Mouse (Mus musculus) bone marrow macrophage, adult 2 months (primary cell): ENCODE results near the gene Adgrl2. TPM values are rescaled to one million over a fixed set of nuclear protein-coding genes. Genes with fewer than 3 reads are reported as not detected.

Experiments used
- H3K27ac ChIP-seq: 2 replicates; pipeline ENCODE4 v1.5.1; 2012; ENCODE audit warnings: low read depth, low read length; ENCODE audit not compliant: insufficient read depth
- H3K4me1 ChIP-seq: 2 replicates; pipeline ENCODE4 v1.6.1; 2012; ENCODE audit warnings: low read length; ENCODE audit not compliant: control insufficient read depth, insufficient read depth
- H3K4me3 ChIP-seq: 2 replicates; pipeline ENCODE4 v1.5.1; 2012; ENCODE audit warnings: mild to moderate bottlenecking, low read length, moderate library complexity; ENCODE audit not compliant: insufficient read depth
- CTCF ChIP-seq: IDR thresholded peaks from 2 replicates; pipeline ENCODE4 v1.5.1; 2012; ENCODE audit warnings: low read depth, mild to moderate bottlenecking, low read length, moderate library complexity
- POLR2A ChIP-seq: IDR thresholded peaks from 2 replicates; pipeline ENCODE4 v1.6.1; 2012; ENCODE audit warnings: mild to moderate bottlenecking, low read depth, low read length, borderline replicate concordance
- polyA plus RNA-seq: library from polyadenylated mRNA; stranded (reverse); fragments of >200 nt; gene quantifications from 2 replicates; pipeline ENCODE4 v1.2.4, GENCODE M21; 2012; ENCODE audit not compliant: missing spikeins, insufficient read depth, insufficient read length

Adgrl2 gene
- polyA plus RNA-seq, 1 experiment: 42.2 TPM

GRCm38 (mm10) chr3:148977838-148978237 is 12.5 kb downstream of the Adgrl2 start:
- H3K27ac ChIP-seq: no peak overlapping the region
- no peak for TF ChIP-seq POLR2A
- no peak for TF ChIP-seq CTCF
- no peak overlapping the region for H3K4me3 ChIP-seq

GRCm38 (mm10) chr3:148977124-148977529 is 13.2 kb downstream of the Adgrl2 start:
- no peak overlapping the region for H3K27ac ChIP-seq
- no peak for TF ChIP-seq POLR2A
- TF ChIP-seq CTCF: no peak
- no peak overlapping the region for H3K4me3 ChIP-seq

More at GRCm38 (mm10) chr3:148977838-148978237, 12.5 kb downstream of the Adgrl2 start:
- H3K4me1 ChIP-seq: peaks cover 18% of the 10 kb centered on the region

GRCm38 (mm10) chr3:148971893-148972596 is 18.3 kb downstream of the Adgrl2 start:
- TF ChIP-seq CTCF (no peak), POLR2A (no peak)
- Histone ChIP-seq H3K4me1 (peaks cover 18% of the 10 kb centered on the region), H3K4me3 (no peak overlapping the region), H3K27ac (no peak overlapping the region)

More at GRCm38 (mm10) chr3:148977124-148977529, 13.2 kb downstream of the Adgrl2 start:
- H3K4me1 ChIP-seq: peaks cover 20% of the 10 kb centered on the region

- no peak for TF ChIP-seq CTCF
- TF ChIP-seq POLR2A: no peak
- Histone ChIP-seq H3K27ac (no peak overlapping the region), H3K4me1 (peaks cover 16% of the 10 kb centered on the region), H3K4me3 (no peak overlapping the region)
Measured at GRCm38 (mm10) chr3:148964991-148965605, 25.3 kb downstream of the Adgrl2 start.

- peaks cover 17% of the 10 kb centered on the region for H3K4me1 ChIP-seq
- H3K4me3 ChIP-seq: no peak overlapping the region
- H3K27ac ChIP-seq: no peak overlapping the region
- TF ChIP-seq CTCF (no peak), POLR2A (no peak)
Measured at GRCm38 (mm10) chr3:148963381-148964044, 26.8 kb downstream of the Adgrl2 start.

GRCm38 (mm10) chr3:148961611-148962010 is 28.7 kb downstream of the Adgrl2 start:
- H3K27ac ChIP-seq: no peak overlapping the region
- no peak overlapping the region for H3K4me3 ChIP-seq
- H3K4me1 ChIP-seq: peaks cover 25% of the 10 kb centered on the region
- no peak for TF ChIP-seq POLR2A
- no peak for TF ChIP-seq CTCF

GRCm38 (mm10) chr3:148960751-148961289 is 29.5 kb downstream of the Adgrl2 start:
- H3K4me3 ChIP-seq: no peak overlapping the region
- TF ChIP-seq POLR2A: no peak
- TF ChIP-seq CTCF: no peak
- H3K4me1 ChIP-seq: peaks cover 25% of the 10 kb centered on the region
- peak overlapping the region; percentile 31 for H3K27ac ChIP-seq

- Histone ChIP-seq H3K4me1 (peaks cover 25% of the 10 kb centered on the region), H3K4me3 (no peak overlapping the region), H3K27ac (peak overlapping the region; percentile 31)
- TF ChIP-seq POLR2A (no peak), CTCF (no peak)
Measured at GRCm38 (mm10) chr3:148960215-148960614, 30.1 kb downstream of the Adgrl2 start.

GRCm38 (mm10) chr3:148959327-148960025 is 30.9 kb downstream of the Adgrl2 start:
- TF ChIP-seq CTCF (no peak), POLR2A (no peak)
- peaks cover 25% of the 10 kb centered on the region for H3K4me1 ChIP-seq
- peak overlapping the region; percentile 69 for H3K4me3 ChIP-seq
- H3K27ac ChIP-seq: peak overlapping the region; percentile 95
